Mouse (Mus musculus) kidney, postnatal 25 days (tissue): Measurements from ENCODE around the gene Erh.

Source experiments
- DNase-seq, 2 experiments: peaks; one replicate each; pipeline ENCODE4 v3.0.0; 2021; ENCODE audit warnings: mixed read lengths in 2 of 2

Gene Erh

DNA sequence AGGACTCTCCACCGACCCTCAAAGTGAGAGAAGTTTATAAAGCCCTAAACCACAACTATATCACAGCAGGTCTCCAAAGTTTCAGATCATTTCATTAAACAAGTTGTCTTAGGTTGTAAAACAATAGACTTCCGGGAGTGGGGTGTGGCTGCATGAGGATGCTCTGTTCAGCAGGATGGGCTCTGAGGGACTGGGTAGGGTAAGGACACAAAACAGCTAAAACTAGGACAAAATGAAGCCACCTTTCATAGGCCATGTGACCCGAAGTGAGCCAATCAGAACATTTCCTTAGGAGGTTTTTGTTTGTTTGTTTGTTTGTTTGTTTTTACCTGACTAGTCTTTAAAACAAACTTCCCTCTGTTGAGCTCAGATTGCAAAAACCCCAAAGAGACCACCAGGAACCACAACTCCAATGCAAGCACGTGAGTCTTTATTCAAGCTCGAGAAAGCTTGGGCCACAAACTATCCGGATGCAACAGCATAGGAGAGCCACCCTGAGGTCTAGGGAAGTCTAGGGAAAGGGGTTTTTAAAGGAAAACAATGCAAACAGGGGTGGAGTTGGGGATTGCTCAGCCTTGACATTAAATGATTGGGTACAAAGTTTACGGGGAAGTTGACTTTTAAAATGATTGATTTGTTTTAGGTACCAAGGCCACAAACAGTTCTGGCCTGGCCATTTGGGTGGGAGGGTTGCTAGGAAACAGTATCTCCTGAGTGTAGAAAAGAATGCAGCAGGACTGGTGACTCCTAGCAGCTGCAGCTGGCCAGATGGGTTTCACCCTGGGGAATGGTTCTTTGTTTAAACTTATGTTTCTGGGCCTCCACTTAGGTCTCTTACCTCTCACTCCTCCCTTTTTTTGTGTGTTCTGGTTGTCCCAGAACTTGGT, 28.5 kb downstream of the Erh start:
- no peak for DNase-seq

DNA sequence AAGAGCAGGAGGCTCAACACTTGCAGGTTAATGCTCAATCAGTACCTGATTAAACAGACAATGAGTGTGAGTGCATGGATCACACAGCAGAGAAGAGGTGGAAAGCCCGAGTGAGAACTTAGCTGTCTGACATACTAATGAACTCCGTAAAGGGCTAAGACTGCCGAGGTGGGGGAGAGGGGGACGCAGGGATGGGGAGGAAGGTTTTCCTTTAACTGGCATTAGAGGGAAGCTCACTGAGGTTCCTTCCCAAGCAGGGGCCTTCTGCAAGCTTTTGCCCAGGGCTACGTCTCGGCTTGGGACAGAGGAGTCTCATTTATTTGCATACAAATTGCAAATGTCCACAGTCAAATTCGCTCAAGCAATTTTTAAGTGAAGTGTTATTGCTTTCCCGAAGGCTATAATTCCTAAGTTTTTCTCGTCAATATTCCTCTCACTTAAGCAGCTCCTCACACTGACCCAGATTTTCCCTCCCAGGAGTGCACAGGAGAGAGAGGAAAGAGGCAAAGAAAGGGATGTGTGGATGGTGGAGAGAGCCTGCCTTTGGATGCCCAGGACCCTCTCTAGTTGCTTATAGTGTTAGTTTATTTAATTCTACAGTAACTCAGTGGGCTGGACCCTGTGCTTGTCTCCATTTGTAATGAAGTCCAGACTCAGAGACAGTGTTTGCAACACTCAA, 31.9 kb downstream of the Erh start:
- peak in 1 of 2 experiments; percentile 2 for DNase-seq

DNA sequence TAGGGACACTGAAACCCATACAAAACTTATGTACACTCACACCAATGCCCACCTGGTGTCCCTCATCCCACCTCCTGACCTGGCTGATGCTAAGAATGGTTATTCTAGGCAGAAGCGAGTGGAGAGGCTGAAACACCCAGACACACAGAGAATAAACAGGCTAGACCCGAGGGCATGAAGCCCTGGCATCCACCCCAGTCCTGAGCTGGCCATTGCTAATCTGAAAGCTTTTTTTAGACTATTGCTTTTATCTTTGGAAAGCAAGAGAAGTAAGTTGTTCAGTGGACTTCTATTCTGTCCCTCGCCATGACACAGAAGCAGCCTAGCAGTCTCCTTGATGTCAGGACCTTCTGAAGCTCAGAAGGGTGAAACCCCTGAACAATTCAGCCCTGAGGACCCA, 34.2 kb downstream of the Erh start:
- peak in 1 of 2 experiments; percentile 5 for DNase-seq

DNA sequence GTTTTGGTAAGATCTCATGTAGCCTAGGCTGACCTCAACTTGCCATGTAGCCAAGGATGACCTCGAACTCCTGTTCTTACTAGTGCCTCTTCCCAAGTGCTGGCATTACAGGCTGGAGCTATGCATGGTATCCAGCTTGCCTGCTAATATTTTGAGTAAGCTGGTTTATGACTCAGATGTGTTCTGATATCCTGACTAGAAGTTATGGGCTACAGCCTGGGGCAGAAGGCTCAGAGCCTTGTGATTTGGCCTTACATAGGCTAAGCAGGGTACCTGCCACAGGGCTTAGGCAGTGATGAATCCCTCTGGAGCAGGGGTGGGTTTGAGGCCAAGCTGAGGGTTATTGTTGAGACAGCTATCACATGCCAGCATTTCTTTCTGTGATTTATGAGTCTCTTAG, 35.6 kb downstream of the Erh start:
- DNase-seq, result no peak

DNA sequence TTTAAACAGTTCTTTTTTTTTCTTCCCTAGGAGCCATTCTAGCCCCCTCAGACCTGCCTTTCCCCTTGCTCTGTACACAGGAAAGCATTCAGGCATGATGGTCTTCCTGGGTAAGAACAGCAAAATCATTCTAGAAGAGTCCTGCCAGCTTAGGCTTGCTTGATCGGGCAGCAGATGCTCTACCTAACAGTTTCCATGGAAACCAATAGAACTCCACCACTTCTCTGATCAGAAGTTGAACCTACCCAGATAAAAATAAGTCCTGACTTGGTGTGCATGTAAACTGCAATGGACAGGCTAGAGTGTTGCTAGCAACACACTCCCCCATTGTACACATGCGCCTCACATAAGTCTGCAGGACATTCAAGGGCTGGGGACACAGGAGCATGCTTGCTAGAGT, 39.9 kb downstream of the Erh start:
- no peak for DNase-seq

DNA sequence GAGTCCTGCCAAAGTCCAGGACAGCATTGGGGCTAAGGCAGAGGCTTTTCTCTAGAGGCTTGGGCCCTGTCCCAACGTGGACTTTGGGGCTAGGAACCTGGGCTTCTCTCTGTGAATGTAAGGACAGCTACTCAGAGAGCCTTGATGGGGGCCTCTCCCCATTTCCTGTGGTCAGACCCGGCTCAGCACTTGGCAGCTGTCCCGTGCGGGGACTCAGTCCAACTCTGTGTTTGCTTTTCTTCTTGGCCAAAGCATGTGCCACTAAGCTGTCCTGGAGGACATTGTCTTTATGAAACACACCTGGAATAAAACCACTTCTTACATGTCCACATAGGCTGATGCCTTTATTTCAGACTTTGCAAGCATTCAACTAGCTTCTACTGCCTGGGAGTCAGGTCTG, 40.6 kb downstream of the Erh start:
- peak in 1 of 2 experiments; percentile 52 for DNase-seq

DNA sequence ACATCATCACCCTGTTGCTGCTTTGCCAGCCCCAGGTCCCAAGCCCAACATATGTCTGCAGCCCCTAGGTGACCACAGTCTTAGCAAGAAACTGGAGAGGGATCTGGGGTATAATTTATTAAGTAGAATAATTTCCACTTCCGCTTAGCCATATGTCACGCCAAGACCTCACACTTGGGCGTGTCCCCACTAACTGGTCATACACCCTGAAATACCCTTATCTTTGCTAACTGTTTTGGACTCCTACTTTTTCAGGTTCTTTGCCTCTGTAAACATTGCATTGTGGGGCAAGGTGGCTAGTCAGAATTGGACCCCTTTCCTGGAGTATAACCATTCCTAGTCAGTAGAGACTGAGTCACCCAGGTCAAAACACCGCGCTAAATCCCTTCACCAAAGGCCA, 41.7 kb downstream of the Erh start:
- no peak for DNase-seq

DNA sequence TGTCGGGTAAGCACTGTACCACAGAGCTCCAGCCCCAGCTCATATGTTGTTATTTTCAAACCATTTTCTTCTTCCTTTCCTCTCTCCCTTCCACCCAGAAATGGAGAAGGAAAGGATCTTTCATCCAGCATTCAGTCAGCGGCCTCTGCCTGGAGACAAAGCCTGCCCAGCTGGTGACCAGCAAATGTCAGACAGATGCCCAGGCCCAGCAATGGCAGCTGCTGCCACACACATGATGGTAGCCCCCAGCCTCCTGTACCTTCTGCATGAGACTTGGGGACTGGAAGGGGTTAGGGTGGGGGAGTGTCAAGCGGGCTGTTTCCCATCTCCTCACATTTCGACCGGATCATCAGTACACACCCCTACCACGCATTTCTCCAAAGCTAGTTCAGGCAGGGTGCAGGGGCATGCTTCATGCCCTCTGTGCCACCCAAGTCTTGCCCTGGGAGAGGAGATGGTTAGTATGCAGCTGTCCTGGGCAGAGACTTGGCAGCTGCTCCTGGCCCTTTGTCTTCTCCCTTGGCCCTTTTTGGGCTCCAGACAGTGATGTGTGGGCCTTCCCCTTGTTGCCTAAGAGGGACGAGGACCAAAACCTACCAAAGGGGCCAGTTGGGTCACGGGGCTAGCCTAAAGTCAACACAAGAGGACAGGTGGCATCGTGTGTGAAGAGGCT, 42.4 kb downstream of the Erh start:
- DNase-seq, result no peak

DNA sequence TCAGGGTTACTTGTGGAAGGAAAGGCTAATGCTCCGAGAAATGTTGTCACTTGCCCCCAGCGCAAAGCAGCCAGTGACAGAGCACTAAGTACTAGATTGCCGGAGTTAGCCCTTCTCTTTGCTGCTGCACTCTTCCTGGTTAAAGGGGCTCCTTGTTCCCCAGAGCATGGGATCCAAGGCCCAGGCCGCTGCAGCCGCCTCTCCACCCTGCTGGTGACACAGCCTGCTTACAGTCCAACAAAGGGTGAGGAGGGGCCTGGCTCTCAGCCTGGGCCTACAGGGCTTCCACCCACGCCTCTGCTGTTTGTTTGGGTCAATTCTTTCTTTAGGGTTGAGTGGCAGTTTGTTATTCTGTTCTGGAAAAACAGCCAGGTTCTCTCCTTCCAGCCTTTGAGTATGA, 45.4 kb downstream of the Erh start:
- DNase-seq, result peak in 1 of 2 experiments; percentile 20

DNA sequence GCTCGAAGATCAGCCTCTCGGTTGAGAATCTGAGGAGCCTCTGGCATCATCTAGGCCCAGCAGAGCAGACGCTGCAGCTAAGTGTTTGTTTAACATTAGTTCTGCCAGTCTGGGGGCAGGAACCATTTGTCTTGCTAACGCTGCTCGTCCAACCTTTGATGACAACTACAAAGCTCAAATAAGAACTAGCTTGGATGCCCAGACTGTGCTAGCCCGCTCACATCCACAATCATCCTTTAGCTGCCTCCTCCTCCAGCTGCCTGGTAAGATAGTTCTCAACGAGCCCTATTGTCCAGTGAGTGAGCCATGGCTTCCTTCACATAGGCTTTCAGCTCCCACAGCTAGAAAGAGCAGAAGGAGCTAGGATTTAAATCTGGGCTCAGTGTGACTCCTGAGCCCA, 45.9 kb downstream of the Erh start:
- no peak for DNase-seq

DNA sequence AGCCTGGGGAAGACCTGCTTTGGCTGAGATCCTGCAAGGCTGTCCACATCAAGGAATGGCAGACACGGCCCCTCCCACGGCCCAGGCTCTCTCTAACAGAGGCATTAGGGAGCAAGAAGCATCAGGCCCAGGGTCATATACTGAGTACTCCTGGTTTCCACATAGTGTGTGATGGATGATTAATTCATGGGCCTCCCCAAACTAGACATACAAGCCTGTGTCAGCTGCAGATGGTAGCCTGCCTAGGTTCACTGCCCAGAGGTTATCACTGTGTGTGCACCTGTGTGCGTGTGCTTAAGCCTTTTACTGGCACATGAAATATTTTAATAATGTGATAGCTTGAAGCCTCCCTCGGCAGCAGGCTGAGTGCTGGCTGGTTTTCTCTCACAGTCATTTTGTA, 48.2 kb downstream of the Erh start:
- DNase-seq, result no peak

DNA sequence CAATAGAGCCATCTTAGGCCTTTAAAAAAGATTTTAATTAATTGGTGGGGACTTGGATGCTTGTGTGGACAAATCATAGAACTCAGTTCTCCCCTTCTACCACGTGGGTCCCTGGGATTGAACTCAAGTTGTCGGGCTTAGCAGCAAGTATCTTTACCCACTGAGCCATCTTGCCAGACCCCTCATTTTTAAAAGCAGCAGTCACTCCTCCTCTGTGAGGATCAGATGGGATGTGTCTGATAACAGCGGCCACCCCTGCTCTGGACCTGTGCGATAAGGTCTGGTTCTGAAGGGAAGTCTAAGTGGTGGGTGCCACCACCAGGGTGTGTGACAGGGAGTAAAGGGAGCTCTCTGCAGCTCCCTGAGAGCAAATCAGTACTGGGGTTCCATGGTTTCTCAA, 48.6 kb downstream of the Erh start:
- DNase-seq, result no peak

DNA sequence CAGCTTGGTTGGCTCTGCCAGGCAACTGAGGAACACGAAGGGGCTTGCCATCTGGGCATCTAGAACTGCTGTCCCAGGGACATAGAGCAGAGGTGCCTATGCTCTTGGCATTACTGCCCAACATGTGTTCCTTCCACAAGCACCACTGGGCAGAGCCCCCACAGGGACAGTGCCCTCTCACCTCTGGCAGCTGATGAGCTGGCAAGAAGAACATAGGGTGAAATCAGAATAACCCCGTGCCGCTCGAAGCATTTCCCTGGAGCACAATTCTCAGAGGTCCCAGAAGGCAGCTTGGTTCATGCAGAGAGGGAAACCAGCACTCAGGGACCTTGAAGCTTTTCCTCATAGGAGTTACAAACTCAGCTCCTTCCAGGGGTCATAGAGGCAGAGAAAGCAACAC, 49.4 kb downstream of the Erh start:
- DNase-seq, result no peak

DNA sequence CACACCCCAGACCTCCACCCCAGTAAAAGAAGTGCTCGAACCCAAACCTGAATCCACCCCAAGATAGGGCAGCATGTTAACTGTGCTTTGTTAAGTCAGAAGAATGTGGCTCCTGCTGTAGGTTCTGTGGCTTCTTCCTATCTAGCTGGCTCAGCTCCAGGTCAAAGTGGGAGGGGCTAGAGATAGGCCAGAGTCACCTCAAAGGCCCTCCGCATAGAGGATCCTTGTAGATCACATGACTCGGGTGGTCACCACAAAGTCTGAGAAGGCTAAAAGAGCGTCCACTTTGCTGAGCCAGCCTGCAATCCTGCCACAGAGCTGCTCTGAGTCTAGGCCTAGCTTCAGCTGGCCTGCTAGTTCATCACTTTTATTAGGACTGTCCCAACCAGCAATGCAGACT, 50.0 kb downstream of the Erh start:
- DNase-seq, result no peak

DNA sequence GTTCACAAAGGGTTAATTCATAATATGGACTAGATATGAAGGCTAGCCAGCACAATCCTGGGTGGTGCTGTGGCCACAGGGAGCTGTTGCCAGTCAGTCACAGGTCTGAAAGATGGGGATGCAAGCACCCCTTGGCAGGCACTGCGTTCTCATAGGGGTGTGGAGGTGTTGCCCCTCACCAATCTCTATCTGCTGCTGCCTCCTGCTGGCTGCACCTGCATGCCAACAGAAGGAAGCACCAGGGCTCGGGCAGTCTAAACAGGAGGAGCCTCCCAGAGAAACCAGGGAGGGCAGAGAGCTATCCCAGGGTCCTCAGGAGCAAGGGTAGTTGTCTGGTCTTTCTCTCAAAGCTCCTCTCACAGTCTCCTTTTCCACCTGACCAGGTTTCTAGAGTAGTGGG, 59.2 kb downstream of the Erh start:
- no peak for DNase-seq
